Mouse (Mus musculus): ENCODE measurements around the gene Cdc25a.

Cdc25a gene

GRCm38 (mm10) chr9:109892651-109893250 is 17.4 kb downstream of the Cdc25a start:
- DNase-seq (ENCODE audit: extremely low read depth, low read depth), result peak; percentile 56

GRCm38 (mm10) chr9:109894413-109895090 is 19.2 kb downstream of the Cdc25a start:
- no peak for DNase-seq (ENCODE audit: extremely low read depth, low read depth)

GRCm38 (mm10) chr9:109895593-109895992 is 20.2 kb downstream of the Cdc25a start:
- DNase-seq (ENCODE audit: extremely low read depth, low read depth), result no peak

- DNase-seq (ENCODE audit: extremely low read depth, low read depth), result no peak
These were observed 21.1 kb downstream of the Cdc25a start for GRCm38 (mm10) chr9:109896253-109897150.

- DNase-seq (ENCODE audit: extremely low read depth, low read depth), result no peak
These were observed 22.6 kb downstream of the Cdc25a start for GRCm38 (mm10) chr9:109898027-109898426.

- no peak for DNase-seq (ENCODE audit: extremely low read depth, low read depth)
These were observed 24.0 kb downstream of the Cdc25a start for GRCm38 (mm10) chr9:109899361-109899760.

GRCm38 (mm10) chr9:109899774-109900173 is 24.4 kb downstream of the Cdc25a start:
- no peak for DNase-seq (ENCODE audit: extremely low read depth, low read depth)

GRCm38 (mm10) chr9:109900604-109901003 is 25.2 kb downstream of the Cdc25a start:
- no peak for DNase-seq (ENCODE audit: extremely low read depth, low read depth)

- DNase-seq (ENCODE audit: extremely low read depth, low read depth), result no peak
These were observed 26.9 kb downstream of the Cdc25a start for GRCm38 (mm10) chr9:109902246-109902645.

- DNase-seq (ENCODE audit: extremely low read depth, low read depth), result no peak
These were observed 27.4 kb downstream of the Cdc25a start for GRCm38 (mm10) chr9:109902740-109903139.

- no peak for DNase-seq (ENCODE audit: extremely low read depth, low read depth)
These were observed 31.9 kb downstream of the Cdc25a start for GRCm38 (mm10) chr9:109907300-109907699.

- peak; percentile 91 for DNase-seq (ENCODE audit: extremely low read depth, low read depth)
These were observed 32.5 kb downstream of the Cdc25a start for GRCm38 (mm10) chr9:109907774-109908465.

- DNase-seq (ENCODE audit: extremely low read depth, low read depth), result no peak
These were observed 33.7 kb downstream of the Cdc25a start for GRCm38 (mm10) chr9:109909102-109909501.

GRCm38 (mm10) chr9:109909926-109910325 is 34.5 kb downstream of the Cdc25a start:
- DNase-seq (ENCODE audit: extremely low read depth, low read depth), result no peak

GRCm38 (mm10) chr9:109911779-109912178 is 36.4 kb downstream of the Cdc25a start:
- no peak for DNase-seq (ENCODE audit: extremely low read depth, low read depth)

- DNase-seq (ENCODE audit: extremely low read depth, low read depth), result no peak
These were observed 39.0 kb downstream of the Cdc25a start for GRCm38 (mm10) chr9:109914269-109914926.

- no peak for DNase-seq (ENCODE audit: extremely low read depth, low read depth)
These were observed 42.6 kb downstream of the Cdc25a start for GRCm38 (mm10) chr9:109917931-109918330.

- DNase-seq (ENCODE audit: extremely low read depth, low read depth), result no peak
These were observed 53.8 kb downstream of the Cdc25a start for GRCm38 (mm10) chr9:109929131-109929530.

- DNase-seq (ENCODE audit: extremely low read depth, low read depth), result no peak
These were observed 54.7 kb downstream of the Cdc25a start for GRCm38 (mm10) chr9:109930063-109930462.

- DNase-seq (ENCODE audit: extremely low read depth, low read depth), result no peak
These were observed 55.4 kb downstream of the Cdc25a start for GRCm38 (mm10) chr9:109930752-109931151.
